Mouse (Mus musculus) CD4-positive, CD25-positive, alpha-beta regulatory T cell, adult 4 months (primary cell): ENCODE data around the gene Selenop. TPM values are rescaled to one million over a fixed set of nuclear protein-coding genes. Genes with fewer than 3 reads are reported as not detected.
"Not testable (repeated sequence)": the region's sequence is repeated elsewhere in the genome, so short reads cannot be mapped to it uniquely, and the experiment has no call there.

Experiments
- ATAC-seq: one replicate; pipeline ENCODE4 v1.8.0; 2017
- polyA plus RNA-seq, 2 experiments: library from polyadenylated mRNA; unstranded; fragments of 100-300 nt; shearing (Covaris generic); gene quantifications; one replicate each; pipeline ENCODE4 v1.2.1; 2017

Selenop gene
- 100 to 1,000 TPM; 163 to 171 TPM for polyA plus RNA-seq

DNA sequence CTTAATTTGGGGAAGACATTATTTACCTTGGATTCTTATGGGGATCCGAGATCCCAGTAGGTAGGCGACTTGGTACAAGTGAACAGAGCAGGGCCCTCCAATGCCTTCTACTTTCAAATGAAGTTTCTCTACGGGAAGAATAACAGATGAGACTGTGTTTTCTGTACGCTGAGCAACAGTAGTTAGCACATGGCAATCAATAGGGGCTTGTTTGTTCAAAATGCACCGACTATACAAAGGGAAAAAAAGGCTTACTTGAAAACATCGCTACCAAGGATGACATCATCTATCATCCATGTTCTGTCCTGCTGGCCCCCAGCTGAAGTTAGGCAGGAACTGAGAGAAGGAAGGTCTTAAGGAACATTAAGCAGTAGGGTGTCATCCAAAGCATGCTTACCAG is at the start of gene Selenop:
Gene Selenop (plus strand): TSS at position 301 of the 400 bp plus-strand sequence.
- no peak for ATAC-seq

DNA sequence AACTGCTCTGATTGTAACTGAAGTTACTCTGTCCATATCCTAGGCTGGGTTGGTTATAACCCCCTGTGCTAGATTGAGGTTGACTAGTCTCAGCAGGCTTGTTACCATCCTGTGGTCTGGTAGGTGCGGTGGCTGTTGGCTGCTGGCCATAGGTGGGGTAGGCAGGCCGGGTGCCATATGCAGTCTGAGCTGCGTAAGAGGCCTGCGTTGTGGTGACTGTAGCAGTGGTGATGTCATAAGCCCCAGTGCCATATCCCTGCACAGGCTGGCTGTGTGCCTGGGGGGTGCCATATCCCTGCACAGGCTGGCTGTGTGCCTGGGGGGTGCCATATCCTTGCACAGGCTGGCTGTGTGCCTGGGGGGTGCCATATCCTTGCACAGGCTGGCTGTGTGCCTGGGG is 49.7 kb upstream of the Selenop start:
- ATAC-seq: not testable (repeated sequence)

DNA sequence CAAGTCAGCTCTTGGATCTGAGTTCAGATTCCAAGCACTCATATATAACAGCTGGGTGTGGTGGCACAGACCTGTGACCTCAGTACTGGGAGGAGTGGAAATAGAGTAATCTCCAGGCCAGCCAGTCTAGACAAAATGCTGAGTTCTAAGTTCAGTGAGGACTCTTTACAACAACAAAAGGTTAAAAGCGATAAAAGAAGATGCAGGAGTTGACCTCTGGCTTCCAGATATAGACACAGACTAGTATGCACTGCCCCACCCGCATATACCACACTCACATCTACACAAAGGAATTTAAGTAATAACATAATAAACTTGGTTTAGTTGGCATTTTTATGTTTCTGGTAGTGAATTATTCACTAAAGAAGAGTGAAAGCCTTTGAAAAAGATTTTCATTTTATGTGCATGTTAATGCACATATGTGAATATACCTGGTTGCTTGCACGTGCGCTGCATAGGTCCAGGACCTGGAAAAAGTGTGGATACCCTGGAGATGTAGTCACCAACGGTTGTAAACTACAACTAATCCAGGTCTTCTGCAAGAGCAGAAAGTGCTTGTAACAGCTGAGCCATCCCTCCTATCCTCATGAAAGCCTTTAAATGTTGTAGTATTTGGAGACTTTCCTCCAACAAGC is 45.4 kb upstream of the Selenop start:
- ATAC-seq: no peak

DNA sequence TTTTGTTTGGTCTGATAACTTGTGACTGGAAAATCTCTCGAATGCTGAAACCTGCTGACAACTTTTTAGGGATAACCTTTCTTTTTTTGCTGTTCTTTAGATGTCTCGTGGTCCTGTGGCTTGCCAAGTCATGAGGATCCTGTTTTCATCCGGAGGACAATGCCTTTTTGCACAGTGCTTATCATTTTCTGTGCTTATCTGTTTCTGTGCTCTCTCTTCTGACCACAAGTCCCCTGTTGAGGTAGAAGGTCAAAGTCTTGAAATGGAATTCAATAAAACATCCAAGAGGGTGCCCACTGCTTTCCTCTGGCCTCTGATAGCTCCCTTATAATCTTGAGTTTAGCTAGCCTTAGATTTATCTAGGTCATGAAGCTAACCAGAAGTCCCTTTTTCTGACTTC is 41.8 kb upstream of the Selenop start:
- no peak for ATAC-seq

DNA sequence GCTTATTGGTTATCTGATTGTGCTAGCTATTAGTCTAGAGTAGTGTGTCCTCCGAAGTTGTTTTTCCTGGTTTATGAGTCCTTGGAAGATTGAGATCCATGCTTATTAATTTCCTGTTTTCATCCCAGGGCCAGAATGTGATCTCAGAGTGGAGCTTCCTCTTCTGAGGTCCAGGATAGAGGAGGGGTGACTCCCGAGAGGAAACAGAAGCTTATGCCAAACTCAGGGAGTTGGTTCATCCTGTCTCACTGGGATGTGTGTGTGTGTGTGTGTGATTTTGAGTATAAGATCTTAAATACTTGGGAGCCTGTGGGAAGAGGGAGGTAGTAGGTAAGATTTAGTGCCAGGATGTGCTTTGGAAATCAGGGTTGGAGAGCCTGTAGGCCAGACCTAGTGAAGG is 40.2 kb upstream of the Selenop start:
- no peak for ATAC-seq

DNA sequence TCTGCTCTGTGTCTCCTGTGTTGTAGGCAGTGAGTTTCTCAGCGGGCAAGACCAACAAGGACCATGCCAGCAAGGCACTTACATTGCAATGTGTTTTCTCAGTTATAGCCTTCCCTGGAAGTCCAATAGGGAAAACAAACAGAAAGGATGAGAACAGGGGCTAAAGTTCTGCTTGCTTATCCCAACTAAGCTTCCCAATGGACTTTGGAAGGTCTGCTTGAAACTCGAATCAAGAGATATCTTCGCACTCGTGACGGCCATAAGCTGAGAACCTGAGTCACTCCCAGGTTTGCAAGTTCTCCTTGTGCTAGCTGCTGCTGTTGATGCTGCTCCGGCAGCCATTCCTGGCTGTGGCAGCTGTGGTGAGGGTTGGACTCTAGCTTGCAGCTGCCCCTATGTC is 39.4 kb upstream of the Selenop start:
- no peak for ATAC-seq

DNA sequence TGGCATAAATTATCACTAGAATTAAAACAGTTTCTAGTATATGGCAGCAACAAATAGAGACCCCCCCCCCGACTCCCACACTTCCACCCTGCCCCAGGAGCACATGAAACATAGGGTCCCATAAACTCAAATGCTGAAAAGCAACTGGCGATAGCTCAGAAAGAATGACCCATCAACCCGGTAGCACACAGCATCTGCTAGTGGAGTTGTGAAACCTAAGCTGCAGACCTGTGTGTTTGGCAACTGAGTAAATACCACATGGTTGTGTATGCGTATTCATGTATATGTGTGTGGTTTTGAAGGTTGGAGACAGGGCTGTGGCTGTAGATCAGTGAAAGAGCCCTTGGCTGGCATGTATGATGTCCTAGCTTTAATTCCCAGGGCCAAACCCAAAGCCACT is 37.3 kb upstream of the Selenop start:
- no peak for ATAC-seq

DNA sequence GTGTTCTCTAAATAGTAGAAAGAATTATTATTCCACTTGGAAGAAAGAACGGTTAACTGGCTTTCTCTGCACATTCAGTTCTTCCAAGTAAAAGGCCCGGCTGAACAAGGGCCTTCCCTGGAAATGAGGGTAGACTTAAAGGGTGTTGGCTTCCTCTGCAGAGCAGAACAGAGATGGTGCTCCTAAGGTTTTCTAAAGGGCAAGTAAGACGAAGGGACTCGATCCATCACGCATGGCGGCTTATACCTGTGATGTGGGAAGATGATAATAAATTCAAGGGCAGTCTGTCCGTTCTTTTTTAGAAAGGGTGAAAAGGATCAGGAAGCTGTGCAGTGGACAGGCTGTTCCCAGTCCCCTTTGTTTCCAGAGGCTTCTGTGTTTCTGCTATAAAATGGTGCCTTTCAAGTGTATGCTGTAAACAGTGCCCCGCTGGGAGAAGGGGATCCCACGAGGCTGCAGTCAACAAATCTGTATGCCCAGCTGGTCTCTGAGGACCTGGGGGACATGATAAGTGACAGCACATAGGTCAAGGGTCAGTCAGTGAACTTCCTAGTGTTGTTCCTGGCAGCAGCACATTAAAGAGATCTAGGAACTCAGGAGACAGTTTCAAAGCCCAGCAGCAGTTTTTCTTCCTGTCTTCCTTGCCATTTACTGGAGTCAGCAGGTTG is 36.0 kb upstream of the Selenop start:
- ATAC-seq: no peak

DNA sequence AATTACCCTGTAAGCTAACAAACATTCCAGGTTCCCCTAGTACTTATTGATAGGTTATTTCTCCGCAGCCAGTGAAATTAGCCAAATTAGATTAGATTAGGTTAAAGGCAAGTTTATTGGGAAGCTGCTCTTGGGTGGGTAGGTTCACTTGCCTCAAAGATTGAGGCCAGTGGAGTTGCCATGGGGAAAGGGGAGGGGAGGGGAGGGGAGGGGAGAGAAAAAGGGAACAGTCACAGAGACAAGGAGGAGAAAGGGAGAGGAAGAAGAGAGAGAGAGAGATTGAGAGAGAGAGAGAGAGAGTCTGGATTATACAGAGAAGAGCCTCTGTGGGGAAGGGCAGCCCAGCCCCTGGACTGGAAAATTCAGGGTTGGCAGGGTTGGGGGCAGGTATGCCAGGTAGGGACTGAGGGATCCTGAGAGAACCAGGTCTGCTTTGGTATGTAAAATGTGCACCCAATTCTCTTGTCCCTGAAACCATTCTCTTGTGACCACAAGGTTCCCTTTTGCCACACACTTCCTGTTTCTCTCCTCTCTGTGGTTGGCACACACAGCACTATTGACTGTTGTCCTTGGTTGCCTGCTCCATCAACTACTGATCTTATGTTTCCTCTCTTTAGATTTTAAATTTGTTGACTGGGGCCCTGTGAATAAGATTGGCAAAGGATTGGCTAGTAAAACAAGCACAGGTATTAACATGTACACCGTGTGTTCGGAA is 34.4 kb upstream of the Selenop start:
- ATAC-seq: peak; percentile 79

DNA sequence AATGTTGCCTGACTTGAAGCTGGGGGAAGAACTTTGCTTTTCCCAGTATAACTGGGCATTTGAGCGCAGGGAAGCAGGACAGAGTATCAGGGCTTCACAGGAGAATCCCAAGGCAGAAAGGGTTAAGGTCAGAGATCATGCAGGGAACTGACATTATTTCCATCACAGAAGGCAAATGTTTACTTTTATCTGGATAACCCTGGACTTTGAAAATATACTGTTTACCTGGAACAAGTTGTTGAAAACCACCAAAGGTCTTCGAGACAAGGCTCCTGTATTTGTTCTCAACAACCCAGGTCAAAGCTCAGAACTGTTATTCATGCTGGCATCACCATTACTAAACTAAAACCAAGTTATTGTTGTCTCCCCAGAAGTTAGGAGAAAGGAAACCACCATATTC is 32.0 kb upstream of the Selenop start:
- no peak for ATAC-seq

DNA sequence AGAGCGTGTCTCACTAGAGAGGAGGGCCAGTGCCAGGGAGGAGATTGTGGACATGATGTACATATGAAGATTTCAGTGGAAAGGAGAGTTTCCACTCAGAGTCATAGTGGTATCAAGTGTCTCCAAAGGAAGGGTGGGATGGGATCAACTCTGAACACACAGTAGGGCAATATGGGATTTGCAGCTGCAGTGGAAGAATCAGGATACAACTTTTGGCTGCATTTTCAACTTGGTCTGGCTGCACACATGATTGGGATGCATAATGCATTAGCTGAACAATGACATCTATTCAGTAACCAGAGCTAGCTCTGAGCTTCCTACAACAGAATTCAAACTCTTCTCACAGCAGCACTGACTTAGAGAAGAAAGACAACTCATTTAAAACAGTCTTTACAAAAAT is 30.4 kb upstream of the Selenop start:
- no peak for ATAC-seq

DNA sequence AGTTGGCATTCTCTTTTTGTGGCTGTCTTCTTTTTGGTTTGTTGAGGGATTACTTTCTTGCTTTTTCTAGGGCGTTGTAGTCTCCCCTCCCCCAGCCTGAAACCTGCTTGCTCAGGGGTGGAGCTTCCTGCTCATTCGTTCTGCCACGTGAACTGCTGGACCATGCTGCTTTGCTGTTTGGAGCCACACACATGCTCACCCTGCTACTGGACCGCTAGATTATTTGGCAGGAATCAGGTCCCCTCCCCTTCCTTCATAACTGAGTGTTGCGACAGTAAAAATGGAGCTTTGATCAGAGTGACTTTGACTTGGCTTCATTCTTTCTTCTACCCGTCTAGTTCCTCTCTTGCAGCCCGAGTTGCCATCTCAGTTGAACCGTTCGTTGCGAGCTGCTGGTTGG is 23.3 kb upstream of the Selenop start:
- not testable (repeated sequence) for ATAC-seq

DNA sequence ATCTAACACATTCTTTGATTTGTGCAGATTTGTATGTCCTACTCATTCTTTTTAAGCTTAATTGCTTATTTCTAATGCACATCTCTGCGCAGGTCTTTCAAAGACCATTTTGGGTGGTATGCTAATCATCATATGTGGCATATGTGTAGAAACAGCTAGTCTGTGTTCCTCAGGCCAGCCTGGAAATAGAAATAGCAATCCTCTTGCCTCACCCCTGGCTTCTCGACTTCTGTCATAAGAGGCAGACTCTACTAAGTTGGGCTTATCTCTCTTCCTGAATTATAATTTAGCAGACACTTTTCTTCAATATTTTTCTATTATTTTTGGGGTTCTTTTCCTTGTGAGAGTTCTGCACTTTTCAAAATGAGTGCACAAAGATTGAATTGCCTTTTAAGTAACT is 17.7 kb upstream of the Selenop start:
- ATAC-seq: no peak

DNA sequence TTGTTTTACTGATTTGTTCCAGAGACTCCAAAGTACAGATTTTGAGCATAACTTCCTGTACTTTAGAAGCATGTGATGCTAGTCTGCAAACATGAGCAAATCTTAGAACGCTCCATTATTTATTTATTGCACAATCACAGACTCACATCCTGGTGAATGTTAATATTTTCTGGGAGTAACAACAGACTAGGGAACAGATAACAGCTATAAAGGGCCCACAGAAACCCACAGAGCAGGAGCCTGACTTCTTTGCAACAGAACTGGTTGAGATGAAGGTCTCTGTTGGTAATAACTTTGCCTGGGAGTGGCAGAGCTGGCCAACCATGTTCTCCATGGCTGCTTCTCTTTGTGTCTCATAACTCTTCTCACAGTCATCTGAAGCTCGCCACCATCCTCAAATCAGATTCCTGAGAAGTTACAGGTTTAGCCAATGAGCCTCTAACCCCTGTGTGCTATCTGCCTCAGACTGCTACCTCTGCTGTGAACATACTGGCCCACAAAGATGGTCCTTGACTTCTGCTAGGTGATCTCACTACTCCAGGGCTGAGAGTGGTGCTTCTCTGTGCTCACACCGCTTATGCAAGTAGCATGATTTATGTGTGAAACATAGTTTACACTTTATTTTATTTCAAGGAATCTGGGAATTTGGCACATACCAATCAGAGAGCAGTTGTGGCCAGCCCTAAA is 17.2 kb upstream of the Selenop start:
- no peak for ATAC-seq

DNA sequence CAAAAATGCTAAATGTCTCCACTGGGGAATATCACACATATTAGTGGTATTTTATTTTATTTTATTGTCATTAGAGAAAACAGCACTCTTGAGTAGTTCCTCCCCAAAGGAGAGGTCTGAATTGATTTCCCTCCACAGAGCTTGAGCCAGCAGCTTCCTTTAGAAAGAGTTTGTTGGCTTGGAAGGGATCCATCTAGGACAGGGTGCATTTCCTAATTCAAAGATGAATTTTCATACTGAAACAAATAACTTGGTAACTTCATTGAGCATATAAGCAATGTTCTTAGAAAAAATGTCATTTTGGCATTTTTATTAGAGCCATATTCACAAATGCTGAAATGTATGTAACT is 16.7 kb upstream of the Selenop start:
- no peak for ATAC-seq

DNA sequence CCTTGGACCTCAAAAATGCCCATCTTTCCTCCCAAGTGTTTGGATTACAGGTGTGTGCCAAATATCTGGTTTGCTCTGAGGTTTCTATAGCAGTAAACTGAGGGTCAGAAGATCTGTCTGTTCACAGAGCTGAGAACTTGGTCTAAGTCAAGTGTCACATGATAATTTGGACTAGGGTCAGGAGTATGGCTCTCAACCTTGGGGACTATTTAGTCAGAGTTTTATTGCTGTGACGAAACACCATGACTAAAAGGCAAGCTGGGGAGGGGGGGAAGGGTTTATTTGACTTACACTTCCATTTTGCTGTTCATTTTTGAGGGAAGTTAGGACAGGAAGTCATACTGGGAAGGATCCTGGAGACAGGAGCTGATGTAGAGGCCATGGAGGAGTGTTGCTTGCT is 9.3 kb upstream of the Selenop start:
- ATAC-seq: no peak

DNA sequence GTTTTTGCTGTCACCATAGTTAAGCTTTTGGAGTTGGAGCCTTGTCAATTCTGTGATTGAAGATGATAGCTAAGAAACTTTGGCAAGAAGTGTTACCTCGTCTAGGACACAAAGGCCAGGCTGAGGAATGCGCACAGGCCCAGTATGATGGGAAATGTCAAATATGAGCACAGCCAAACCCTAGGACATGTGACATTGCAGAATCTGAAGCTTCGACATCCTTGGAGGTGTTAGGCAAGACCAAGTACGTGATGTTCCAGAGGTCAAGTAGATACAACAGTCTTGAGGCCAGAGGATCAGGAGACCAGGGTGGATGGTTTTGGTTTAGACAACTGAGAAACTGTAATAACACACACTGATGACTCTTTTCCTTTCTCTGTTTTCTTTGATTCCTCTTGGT is 8.0 kb upstream of the Selenop start:
- ATAC-seq: no peak

DNA sequence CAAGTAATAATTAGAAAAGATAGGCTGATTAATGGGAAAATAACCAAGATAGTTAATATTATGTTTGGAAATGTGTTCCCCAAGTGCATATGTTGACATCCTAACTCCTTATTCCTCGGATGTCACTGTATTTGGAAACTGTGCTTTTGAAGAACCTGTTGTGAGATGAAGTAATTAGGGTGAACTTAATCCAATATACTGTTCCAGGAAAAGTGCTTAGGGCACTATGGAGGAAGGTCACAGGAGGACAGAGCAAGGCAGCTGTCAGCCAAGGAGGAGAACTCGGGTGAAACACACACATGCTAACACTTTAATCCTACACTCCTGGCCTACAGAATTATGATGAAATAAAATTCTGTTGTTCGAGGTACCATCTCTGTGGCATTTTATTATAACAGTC is 5.5 kb upstream of the Selenop start:
- ATAC-seq: no peak

DNA sequence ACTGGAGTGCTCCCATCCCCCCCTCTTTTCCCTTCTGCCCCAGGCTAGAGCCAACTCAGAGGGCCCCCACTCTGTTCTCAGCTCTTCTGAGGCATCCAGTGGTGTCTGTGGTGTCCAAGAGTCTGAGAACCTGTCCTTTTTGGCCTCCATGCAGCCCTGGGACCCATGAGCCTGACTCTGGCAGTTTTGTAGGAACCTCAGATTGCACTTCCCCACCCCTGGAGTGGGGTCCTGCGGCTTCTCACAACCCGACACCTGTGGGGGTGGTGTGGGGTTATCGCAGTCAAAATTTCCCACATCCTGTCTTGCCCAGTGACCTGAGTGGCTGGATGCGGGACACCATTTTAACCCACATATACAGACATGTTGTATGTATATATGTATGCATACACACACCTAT is 4.1 kb upstream of the Selenop start:
- peak; percentile 37 for ATAC-seq

DNA sequence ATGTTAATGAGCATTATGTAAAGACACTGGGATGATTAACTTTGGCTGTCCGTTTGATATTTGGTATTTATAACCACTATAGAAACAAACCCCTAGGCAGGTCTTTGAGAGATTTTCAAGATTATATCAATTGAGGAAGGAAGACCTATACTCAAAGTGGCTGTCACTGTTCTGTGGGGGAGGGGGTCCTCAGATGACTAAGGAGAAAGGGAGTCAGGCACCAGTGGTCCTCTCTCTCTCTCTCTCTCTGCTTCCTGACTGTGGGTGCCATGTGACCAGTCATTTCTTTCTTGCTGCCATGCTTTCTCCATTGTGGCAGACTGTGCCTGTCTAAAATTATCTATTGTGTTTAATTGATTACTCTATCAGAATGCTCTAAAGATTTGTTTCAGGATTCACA is 3.5 kb upstream of the Selenop start:
- no peak for ATAC-seq

DNA sequence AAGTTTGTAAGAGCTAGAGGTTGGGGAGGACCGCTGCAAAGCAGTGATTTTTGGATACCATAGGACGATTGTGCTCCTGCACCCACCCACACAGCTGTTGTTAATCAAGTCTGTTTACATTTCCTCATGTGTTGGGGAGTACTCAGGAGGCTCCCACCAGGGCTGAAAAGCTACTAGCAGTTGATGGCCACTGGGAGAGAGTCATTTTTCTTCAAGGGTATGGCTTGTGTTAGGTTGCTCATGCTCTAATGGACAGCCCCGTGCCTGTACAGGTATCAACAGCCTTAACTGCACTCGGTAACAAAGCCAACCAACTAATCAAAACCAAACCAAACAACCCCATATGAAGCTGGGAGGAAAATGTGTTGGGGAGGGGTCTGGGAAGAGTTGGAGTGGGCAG is 1.1 kb downstream of the Selenop start:
- ATAC-seq: no peak

DNA sequence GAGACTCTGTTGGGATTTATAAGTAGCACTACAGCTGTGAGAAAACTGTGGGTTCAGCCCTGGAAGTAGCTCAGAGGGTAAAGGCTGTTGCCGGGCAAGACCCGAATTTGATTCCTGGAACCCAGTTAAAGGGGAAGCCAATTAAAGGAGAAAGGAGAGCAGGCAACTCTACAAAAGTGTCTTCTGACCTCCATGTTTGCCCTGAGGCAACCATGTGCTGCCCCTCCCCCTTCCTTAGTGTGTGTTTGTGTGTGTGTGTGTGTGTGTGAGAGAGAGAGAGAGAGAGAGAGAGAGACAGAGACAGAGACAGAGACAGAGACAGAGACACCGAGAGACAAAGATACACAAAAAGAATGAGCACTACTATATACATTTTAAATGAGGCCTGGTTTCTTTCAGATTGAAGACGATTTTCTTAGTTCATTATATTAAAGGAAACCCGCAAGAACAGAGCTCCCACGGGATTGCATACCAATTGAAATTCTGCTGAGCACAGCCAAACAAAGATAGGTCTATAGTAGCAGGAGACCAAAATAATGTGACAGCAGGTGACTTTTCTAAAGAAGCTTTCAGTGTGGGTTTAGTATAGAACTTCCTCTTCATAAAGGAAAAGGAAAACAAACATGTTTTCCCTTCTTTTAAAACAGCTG is 1.8 kb downstream of the Selenop start:
- peak; percentile 32 for ATAC-seq

DNA sequence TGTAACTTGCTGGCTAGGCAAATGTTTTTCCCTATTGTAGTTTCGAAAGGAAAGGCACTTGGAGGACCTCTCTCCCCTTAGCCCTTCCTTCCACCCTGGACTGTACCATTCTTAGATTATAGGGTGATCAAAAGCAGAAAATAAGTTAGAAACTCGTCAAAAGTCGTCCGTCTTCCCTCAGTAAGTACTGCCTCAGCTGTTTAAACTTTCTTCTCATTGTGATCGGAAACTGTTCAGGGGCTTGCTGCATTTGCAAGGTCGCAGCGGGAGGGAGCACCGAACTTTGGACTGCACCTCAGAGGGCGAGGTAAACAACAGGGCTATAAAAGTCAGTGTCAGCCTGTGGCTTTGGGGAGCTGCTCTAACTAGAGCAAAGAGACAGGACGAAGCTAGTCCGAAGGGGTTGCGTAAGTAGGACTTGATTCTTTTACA is 2.3 kb downstream of the Selenop start:
- ATAC-seq: peak; percentile 73
